In the genomic region with DNA sequence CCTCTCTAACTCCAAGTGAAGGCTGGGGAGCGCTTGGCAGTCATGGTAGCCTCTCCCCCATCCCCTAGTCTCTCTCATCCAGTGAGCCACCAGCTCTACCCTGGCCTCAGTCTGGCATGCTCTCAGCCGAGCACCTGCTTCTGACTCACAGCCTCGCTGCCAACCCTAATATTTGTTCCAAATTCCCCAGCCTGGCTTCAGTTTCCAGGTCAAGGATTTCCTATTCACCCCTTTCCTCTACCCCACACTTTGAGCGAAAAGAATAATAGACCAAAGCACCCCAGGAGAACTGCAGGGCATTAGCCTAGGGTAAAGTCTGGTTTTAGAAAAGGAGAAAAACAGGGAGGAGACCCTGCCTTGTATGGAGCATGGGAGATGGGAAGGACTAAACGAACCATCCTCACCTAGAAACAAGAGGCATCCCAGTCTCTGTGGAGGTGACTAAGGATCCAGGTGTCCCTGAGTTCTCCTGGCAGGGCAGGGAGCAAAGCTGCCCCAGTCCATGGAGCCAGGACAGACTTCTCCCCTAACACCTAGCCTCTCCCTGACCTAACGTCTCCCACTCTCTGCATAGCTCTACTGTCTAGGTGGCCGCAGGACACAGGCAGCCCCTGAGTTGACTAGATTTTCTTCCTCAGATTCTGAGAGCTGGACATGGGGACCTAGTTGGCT, we compare ENCODE assay signal across 10 mouse cellular contexts.
A peak's percentile ranks its signal among the peaks of the same experiment; 100 is the strongest.
DNase-seq lines count a peak whose midpoint lies in the region; ATAC-seq and TF ChIP-seq lines count a peak whose summit lies in the region.
"Had no signal": no experiment of that assay in that cellular context is flagged by ENCODE, and none has a peak within 500 bp of the region (broad histone marks: within the 10 kb centered on the region; RNA-seq: fewer than 3 reads in every experiment).

No protein-coding gene starts in this region.

- WGBS in kidney, adult 2 months = 51% methylated on average over 7 of the region's 7 CpGs

- peak overlapping the region; percentile 39; the same call in 1 of the 2 replicates for H3K4me3 ChIP-seq in kidney, adult 2 months (ENCODE audit: insufficient read depth, low read depth, low read length)
- H3K4me3 ChIP-seq: hindbrain, embryonic 12.5 days; liver, embryonic 15.5 days had no signal

- TF ChIP-seq POLR2A in kidney, adult 2 months (IDR thresholded peaks at IDR 0.05; ENCODE audit: low read depth, low read length) = no peak

- DNase-seq in kidney, adult 2 months = peak; percentile 65
- no peak for DNase-seq in kidney, adult 9 months
- DNase-seq in adipocyte (ENCODE audit: low spot score) = peak; percentile 39
- peak; percentile 71 for DNase-seq in cerebellum, adult 11 months
- DNase-seq in induced T-regulatory cell, adult 2 months (ENCODE audit: low read depth) = peak; percentile 43
- DNase-seq in ovary, postnatal 14 days (ENCODE audit: low spot score) = no peak

- no peak for ATAC-seq in frontal cortex, adult (ENCODE audit: low TSS enrichment)
- ATAC-seq: activated CD4-positive, CD25-positive, alpha-beta regulatory T cell, adult 4 months had no signal

- H3K4me1 ChIP-seq in kidney, adult 2 months (ENCODE audit: control insufficient read depth, insufficient read depth, low read length) = peaks cover 50% of the 10 kb centered on the region
- H3K4me1 ChIP-seq: liver, embryonic 15.5 days had no signal

- no peak for TF ChIP-seq CTCF in kidney, adult 2 months (conservative IDR thresholded peaks at IDR 0.05; ENCODE audit: insufficient read depth, insufficient read length, low read depth, low read length)

- no peaks in the 10 kb centered on the region for H3K27me3 ChIP-seq in kidney, adult 2 months (replicated peaks; ENCODE audit: control insufficient read depth, insufficient read depth, low read length)
- H3K27me3 ChIP-seq: hindbrain, embryonic 12.5 days; liver, embryonic 15.5 days had no signal

- no peaks in the 10 kb centered on the region for H3K36me3 ChIP-seq in kidney, adult 2 months (ENCODE audit: control insufficient read depth, insufficient read depth, low read length)
- H3K36me3 ChIP-seq: hindbrain, embryonic 12.5 days; liver, embryonic 15.5 days had no signal

- peak overlapping the region; percentile 88 for H3K27ac ChIP-seq in kidney, adult 2 months (ENCODE audit: insufficient read depth, low read depth, low read length)
- H3K27ac ChIP-seq: hindbrain, embryonic 12.5 days; liver, embryonic 15.5 days had no signal

Comparison
In these comparisons a context has a peak if more than half of its experiments do, and no peak if none do; other contexts are left out.
1. DNase-seq: peak in kidney, adult 2 months (single experiment), adipocyte (single experiment), cerebellum, adult 11 months (single experiment) and induced T-regulatory cell, adult 2 months (single experiment); none in kidney, adult 9 months (single experiment) and ovary, postnatal 14 days (single experiment).